Mouse (Mus musculus) bone marrow, adult 2 months (tissue): ENCODE data around the gene Zfpm1. TPM values are rescaled to one million over a fixed set of nuclear protein-coding genes. Genes with fewer than 3 reads are reported as not detected.

Source experiments
- H3K27ac ChIP-seq: fragments of 200-500 bp; 2 replicates; pipeline ENCODE4 v1.5.1; 2012; ENCODE audit warnings: low read depth, mild to moderate bottlenecking, control low read depth, inconsistent platforms, low read length; ENCODE audit not compliant: control insufficient read depth, poor library complexity, insufficient read depth
- H3K4me1 ChIP-seq: fragments of 200-500 bp; 2 replicates; pipeline ENCODE4 v1.6.1; 2011; ENCODE audit warnings: low read length; ENCODE audit not compliant: control insufficient read depth, insufficient read depth
- H3K4me3 ChIP-seq: fragments of 200-500 bp; replicated peaks from 2 replicates; pipeline ENCODE3; 2011; ENCODE audit warnings: mild to moderate bottlenecking, low read depth, low read length, control low read depth; ENCODE audit not compliant: control insufficient read depth
- CTCF ChIP-seq: fragments of 200-500 bp; IDR thresholded peaks from 2 replicates; pipeline ENCODE4 v1.5.1; 2011; ENCODE audit warnings: low read length, control low read depth; ENCODE audit not compliant: control insufficient read depth, insufficient read depth
- POLR2A ChIP-seq: fragments of 200-500 bp; IDR thresholded peaks from 2 replicates; pipeline ENCODE4 v1.6.1; 2011; ENCODE audit warnings: low read depth, mild to moderate bottlenecking, control low read depth, low read length, borderline replicate concordance; ENCODE audit not compliant: control insufficient read depth
- WGBS: fragments of 180-500 bp; shearing (Covaris S2); methylation state at CpG from one replicate; pipeline ENCODE4 v1.1.7; 2018; 5-methylcytosine and 5-hydroxymethylcytosine counted together
- polyA plus RNA-seq: library from polyadenylated mRNA; stranded (reverse); fragments of >200 nt; gene quantifications from 2 replicates; pipeline ENCODE4 v1.2.4, GENCODE M21; 2011; ENCODE audit warnings: low replicate concordance; ENCODE audit not compliant: missing spikeins, insufficient read depth, insufficient read length

Gene Zfpm1
- polyA plus RNA-seq, 1 experiment = 324 TPM

DNA sequence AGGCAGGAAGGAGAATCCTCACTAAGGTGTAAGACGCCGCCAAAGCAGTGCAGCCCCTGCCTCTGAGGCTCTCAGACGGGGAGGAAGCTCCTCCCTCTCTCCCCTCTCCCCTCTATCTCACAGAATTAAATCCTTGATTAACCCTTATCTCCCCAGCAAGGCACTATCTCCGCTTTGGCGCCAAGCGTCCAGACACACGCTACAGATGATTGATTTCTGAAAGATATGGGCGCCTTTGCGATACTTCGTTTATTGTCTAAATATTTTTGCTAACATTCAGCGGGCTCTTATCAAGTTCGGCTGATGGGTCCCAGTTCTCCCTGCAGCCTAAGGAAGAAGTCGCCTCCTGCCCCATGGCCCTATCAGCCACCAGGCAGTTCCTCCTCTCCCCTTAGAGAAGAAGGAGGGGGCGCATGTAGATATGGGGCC is 44.2 kb downstream of the Zfpm1 start:
- no peak for TF ChIP-seq CTCF
- no peak for TF ChIP-seq POLR2A
- WGBS = 51% methylated on average over 14 of the region's 14 CpGs
- Histone ChIP-seq H3K4me3 (no peak overlapping the region), H3K27ac (peak overlapping the region; percentile 13; the same call in 1 of the 2 replicates), H3K4me1 (peaks cover 16% of the 10 kb centered on the region)

DNA sequence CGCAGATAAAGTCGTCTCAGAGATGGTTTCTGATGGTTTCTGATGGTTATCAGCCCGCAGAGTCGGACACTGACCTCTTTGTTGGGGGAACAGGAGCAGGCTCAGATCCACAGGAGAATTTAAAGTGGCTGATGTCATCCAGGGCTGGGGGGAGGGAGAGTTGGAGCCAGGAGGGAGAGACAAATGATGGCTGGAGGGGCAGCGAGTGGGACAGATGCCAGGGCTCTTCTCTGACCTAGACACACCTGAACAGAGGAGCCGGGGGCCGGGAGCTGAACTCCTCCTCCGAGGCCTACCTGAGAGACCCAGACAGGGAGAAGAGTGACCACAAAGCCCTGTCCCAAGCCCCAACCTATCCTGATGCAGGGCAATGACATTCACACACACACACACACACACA is 47.1 kb downstream of the Zfpm1 start:
- 80% methylated on average over 8 of the region's 8 CpGs for WGBS
- TF ChIP-seq POLR2A = no peak
- no peak for TF ChIP-seq CTCF
- Histone ChIP-seq H3K4me3 (no peak overlapping the region), H3K4me1 (peaks cover 12% of the 10 kb centered on the region), H3K27ac (peak overlapping the region; percentile 66)

- peaks cover 11% of the 10 kb centered on the region for H3K4me1 ChIP-seq
- H3K27ac ChIP-seq = peak overlapping the region; percentile 66
- WGBS = 59% methylated on average over 22 of the region's 22 CpGs
- TF ChIP-seq CTCF (no peak), POLR2A (0 out of 2 replicates have a peak, but pooled peaks have one; percentile 20)
- no peak overlapping the region for H3K4me3 ChIP-seq
These were observed 47.8 kb downstream of the Zfpm1 start for GRCm38 (mm10) chr8:122329553-122330239.

- 60% methylated on average over 12 of the region's 12 CpGs for WGBS
- peak overlapping the region; percentile 65 for H3K27ac ChIP-seq
- no peak for TF ChIP-seq POLR2A
- TF ChIP-seq CTCF = no peak
- peaks cover 10% of the 10 kb centered on the region for H3K4me1 ChIP-seq
- H3K4me3 ChIP-seq = no peak overlapping the region
These were observed 48.6 kb downstream of the Zfpm1 start for GRCm38 (mm10) chr8:122330446-122331133.

DNA sequence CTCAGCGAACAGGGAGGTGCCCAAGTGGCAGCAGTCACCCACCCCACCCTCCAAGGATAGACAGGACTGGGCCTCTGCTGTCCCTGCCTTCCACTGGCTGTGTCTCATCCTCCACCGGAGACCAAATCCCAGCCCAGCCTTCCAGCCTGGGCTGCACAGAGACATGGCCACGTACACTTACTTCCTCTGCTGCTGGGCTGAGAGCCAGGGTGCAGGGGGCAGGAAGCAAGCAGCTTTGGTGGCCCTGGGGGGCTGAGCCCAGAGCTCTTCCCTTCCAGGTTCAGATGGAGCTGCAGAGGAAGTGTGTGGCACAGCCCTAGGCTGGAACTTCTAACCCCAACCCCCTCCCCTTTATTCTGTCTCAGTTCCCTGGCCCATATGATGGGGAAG is 49.2 kb downstream of the Zfpm1 start:
- 16% methylated on average over 3 of the region's 3 CpGs for WGBS
- Histone ChIP-seq H3K4me3 (no peak overlapping the region), H3K4me1 (peaks cover 10% of the 10 kb centered on the region), H3K27ac (peak overlapping the region; percentile 65; the same call in 1 of the 2 replicates)
- TF ChIP-seq CTCF (no peak), POLR2A (no peak)

GRCm38 (mm10) chr8:122332753-122333506 is 51.0 kb downstream of the Zfpm1 start:
- 74% methylated on average over 6 of the region's 6 CpGs for WGBS
- TF ChIP-seq CTCF (peak; percentile 89), POLR2A (no peak)
- Histone ChIP-seq H3K4me3 (no peak overlapping the region), H3K4me1 (peaks cover 10% of the 10 kb centered on the region), H3K27ac (no peak overlapping the region)

DNA sequence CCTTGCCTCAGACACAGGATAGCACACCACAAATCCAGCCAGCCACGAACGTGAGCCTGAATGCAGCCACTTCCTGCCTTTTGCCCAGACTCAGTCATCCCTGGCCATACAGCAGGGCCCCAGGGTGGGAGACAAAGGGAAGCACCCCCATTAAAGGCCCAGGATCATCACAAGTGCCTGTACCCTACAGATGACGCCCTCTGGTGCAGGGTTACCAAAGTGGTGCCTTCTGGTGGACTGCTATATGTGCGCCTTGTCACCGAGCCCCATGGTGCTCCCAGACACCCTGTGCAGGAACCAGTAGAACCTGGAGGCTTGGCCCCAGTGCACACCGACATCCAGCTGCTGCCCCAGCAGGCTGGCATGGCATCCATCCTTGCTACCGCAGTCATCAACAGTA is 51.6 kb downstream of the Zfpm1 start:
- 85% methylated on average over 7 of the region's 7 CpGs for WGBS
- H3K4me1 ChIP-seq = peaks cover 9% of the 10 kb centered on the region
- TF ChIP-seq POLR2A = no peak
- no peak for TF ChIP-seq CTCF
- H3K27ac ChIP-seq = no peak overlapping the region
- H3K4me3 ChIP-seq = no peak overlapping the region

DNA sequence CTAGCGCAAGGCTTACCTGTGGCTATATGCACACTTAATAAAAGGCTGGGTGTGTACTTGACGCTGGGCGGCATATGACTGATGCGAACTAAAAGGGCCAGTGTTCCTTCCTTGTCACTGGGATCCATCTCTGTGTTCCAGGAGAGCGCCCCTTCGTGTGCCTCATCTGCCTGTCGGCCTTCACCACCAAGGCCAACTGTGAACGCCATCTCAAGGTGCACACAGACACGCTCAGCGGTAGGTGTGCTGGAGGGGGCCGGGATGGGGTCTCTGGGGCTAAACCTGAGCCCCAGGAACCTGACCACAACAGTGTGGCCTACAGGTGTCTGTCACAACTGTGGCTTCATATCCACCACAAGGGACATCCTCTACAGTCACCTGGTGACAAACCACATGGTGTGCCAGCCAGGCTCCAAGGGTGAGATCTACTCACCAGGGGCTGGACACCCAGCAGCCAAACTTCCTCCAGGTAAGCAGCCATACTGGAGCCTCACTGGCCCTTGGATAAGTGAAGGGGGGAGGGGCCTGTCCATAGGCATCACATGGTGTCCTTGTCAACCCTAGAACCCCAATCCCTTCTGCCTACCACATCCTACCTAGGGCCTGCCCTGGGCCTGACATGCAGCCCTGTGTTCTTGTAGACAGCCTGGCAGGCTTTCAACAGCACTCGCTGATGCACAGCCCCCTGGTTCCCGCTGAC is 53.0 kb downstream of the Zfpm1 start:
- peaks cover 8% of the 10 kb centered on the region for H3K4me1 ChIP-seq
- no peak overlapping the region for H3K27ac ChIP-seq
- WGBS = 97% methylated on average over 13 of the region's 13 CpGs

More for the DNA sequence above, 53.0 kb downstream of the Zfpm1 start:
- TF ChIP-seq CTCF (no peak), POLR2A (no peak)
- no peak overlapping the region for H3K4me3 ChIP-seq
